Mouse (Mus musculus) spleen, postnatal 10 days (tissue): Measurements from ENCODE around the gene Suco.

ENCODE experiments used
- DNase-seq, 2 experiments: peaks; one replicate each; pipeline ENCODE4 v3.0.0; 2021 to 2022; ENCODE audit warnings: low spot score in 2 of 2

Gene Suco

GRCm38 (mm10) chr1:161876553-161877447 lies at the start of gene Suco:
Gene Suco (minus strand): TSS chr1:161876682.
- peak; percentile 97 to 100 for DNase-seq

- DNase-seq, result no peak
These were observed 48.9 kb upstream of the Suco start for GRCm38 (mm10) chr1:161925281-161925805.

GRCm38 (mm10) chr1:161924321-161924720 lies 47.8 kb upstream of the Suco start:
- no peak for DNase-seq

GRCm38 (mm10) chr1:161921928-161922327 lies 45.4 kb upstream of the Suco start:
- DNase-seq, result no peak

GRCm38 (mm10) chr1:161920475-161921454 lies 44.3 kb upstream of the Suco start:
- DNase-seq, result no peak

GRCm38 (mm10) chr1:161919594-161919993 lies 43.1 kb upstream of the Suco start:
- no peak for DNase-seq

- no peak for DNase-seq
These were observed 42.3 kb upstream of the Suco start for GRCm38 (mm10) chr1:161918682-161919372.

- no peak for DNase-seq
These were observed 41.5 kb upstream of the Suco start for GRCm38 (mm10) chr1:161917940-161918484.

GRCm38 (mm10) chr1:161916036-161916435 lies 39.6 kb upstream of the Suco start:
- DNase-seq, result no peak

- DNase-seq, result no peak
These were observed 37.1 kb upstream of the Suco start for GRCm38 (mm10) chr1:161913648-161913984.

GRCm38 (mm10) chr1:161912940-161913647 lies 36.6 kb upstream of the Suco start:
- DNase-seq, result no peak

GRCm38 (mm10) chr1:161909074-161909473 lies 32.6 kb upstream of the Suco start:
- DNase-seq, result no peak

- no peak for DNase-seq
These were observed 31.4 kb upstream of the Suco start for GRCm38 (mm10) chr1:161907795-161908457.

GRCm38 (mm10) chr1:161907111-161907510 lies 30.6 kb upstream of the Suco start:
- no peak for DNase-seq

- no peak for DNase-seq
These were observed 26.4 kb upstream of the Suco start for GRCm38 (mm10) chr1:161902692-161903452.

GRCm38 (mm10) chr1:161900129-161900528 lies 23.6 kb upstream of the Suco start:
- DNase-seq, result no peak

GRCm38 (mm10) chr1:161897235-161897634 lies 20.8 kb upstream of the Suco start:
- DNase-seq, result no peak

- peak; percentile 40 to 50 for DNase-seq
These were observed 19.6 kb upstream of the Suco start for GRCm38 (mm10) chr1:161896130-161896529.

GRCm38 (mm10) chr1:161895014-161895413 lies 18.5 kb upstream of the Suco start:
- no peak for DNase-seq
